Mouse (Mus musculus) embryo, embryonic 11 days (tissue): ENCODE measurements around the gene Gm6482.
A peak's percentile ranks its signal among the peaks of the same experiment; 100 is the strongest.
"Not testable (repeated sequence)": the region's sequence is repeated elsewhere in the genome, so short reads cannot be mapped to it uniquely, and the experiment has no call there.

Experiments used
- DNase-seq: peaks from one replicate; pipeline ENCODE4 v3.0.0-alpha.2; 2015

Gm6482 gene

DNA sequence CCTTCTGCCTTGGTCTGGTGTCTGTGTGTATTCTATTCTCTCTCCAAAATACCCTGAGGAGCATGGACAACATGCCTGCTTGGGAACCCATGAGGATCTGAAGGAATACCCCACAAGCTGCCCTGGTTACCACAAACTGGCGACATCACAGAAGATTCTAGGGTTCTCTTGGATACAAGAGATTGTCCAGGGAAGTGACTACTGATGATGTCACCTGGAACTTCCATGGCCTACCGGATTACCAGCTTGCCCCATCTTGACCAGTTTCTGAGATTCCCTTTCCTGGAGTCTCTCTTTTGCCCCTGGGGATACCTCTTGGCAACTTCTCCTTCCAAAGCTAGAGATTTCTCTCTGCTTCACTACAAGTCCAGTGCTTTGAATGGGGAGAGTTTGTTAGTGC, at the start of gene Gm6482:
Gene Gm6482 (minus strand): TSS at position 101 of the 400 bp plus-strand sequence.
- not testable (repeated sequence) for DNase-seq

DNA sequence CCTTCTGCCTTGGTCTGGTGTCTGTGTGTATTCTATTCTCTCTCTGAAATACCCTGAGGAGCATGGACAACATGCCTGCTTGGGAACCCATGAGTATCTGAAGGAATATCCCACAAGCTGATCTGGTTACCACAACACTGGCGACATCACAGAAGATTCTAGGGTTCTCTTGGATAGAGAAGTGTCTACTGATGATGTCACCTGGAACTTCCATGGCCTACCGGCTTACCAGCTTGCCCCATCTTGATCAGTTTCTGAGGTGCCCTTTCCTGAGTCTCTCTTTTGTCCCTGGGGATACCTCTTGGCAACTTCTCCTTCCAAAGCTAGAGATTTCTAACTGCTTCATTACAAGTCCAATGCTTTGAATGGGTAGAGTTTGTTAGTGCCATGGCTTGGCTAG, 45.3 kb upstream of the Gm6482 start, which contains the start of gene Gm7954:
Gene Gm7954 (minus strand): TSS at position 101 of the 400 bp plus-strand sequence.
- DNase-seq: not testable (repeated sequence)

DNA sequence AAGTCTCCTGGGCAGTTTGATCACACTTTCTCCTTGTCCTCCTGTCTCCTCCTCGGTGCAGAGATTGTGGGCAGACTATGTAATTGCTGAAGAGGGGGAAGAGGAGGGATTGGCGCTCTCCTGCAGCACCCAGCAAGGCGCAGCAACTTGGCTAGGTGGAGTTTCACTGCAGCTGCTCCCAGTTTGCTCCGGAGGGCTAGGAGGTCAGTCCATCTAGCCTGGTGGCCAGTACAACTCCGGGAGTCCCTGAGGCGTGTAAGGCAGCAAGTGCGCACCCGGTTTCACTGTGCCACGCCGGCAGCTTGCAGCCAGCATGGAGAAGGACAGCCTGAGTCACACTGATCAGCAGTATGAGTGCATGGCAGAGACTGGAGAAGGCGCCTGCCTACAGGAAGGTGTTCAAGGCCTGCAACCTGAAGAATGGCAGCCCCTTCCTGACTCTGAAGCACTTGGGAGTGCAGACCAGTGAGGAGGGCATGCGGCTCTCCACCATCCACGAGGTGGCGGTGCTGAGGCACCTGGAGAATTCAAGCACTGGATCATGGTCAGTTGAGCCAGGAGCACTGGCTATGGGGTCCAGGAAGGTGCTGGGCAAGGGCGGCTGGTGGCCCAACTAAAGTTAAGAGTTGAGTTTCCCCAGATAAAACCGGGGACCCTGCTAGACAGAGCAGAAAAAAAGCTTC, 17.5 kb upstream of the Gm6482 start:
- DNase-seq: peak; percentile 26

- peak; percentile 0 for DNase-seq
Measured at GRCm38 (mm10) chr14:41424694-41425093, 16.6 kb upstream of the Gm6482 start.

DNA sequence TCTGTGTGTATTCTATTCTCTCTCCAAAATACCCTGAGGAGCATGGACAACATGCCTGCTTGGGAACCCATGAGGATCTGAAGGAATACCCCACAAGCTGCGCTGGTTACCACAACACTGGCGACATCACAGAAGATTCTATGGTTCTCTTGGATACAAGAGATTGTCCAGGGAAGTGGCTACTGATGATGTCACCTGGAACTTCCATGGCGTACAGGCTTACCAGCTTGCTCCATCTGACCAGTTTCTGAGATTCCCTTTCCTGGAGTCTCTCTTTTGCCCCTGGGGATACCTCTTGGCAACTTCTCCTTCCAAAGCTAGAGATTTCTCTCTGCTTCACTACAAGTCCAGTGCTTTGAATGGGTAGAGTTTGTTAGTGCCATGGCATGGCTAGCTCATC, 21.8 kb downstream of the Gm6482 start, which contains the start of gene Gm7945:
Gene Gm7945 (minus strand): TSS at position 101 of the 400 bp plus-strand sequence.
- DNase-seq: not testable (repeated sequence)
